Mouse (Mus musculus) lung, postnatal 0 days (tissue): ENCODE results near the gene Stk10.

Source experiments
- CTCF ChIP-seq: IDR thresholded peaks from 2 replicates; pipeline ENCODE4 v1.5.1; 2016; ENCODE audit warnings: antibody characterized with exemption, mild to moderate bottlenecking
- EP300 ChIP-seq: IDR thresholded peaks from 2 replicates; pipeline ENCODE4 v1.6.1; 2016; ENCODE audit warnings: antibody characterized with exemption, mild to moderate bottlenecking, control low read depth

GRCm38 (mm10) chr11:32622479-32623190 lies 89.5 kb downstream of the Stk10 start:
- TF ChIP-seq EP300 (no peak), CTCF (no peak)
